Mouse (Mus musculus) liver, embryonic 16.5 days (tissue): ENCODE results near the gene Mrpl9. TPM values are rescaled to one million over a fixed set of nuclear protein-coding genes. Genes with fewer than 3 reads are reported as not detected.

Experiments used
- ATAC-seq: fragments of 200-750 bp; cut with Nextera tagmentation; 2 replicates; pipeline ENCODE4 v1.8.0; 2017; ENCODE audit warnings: low read depth, mild to moderate bottlenecking, moderate number of reproducible peaks, moderate library complexity
- H3K27ac ChIP-seq: fragments of 300-500 bp; sonication (generic); 2 replicates; pipeline ENCODE4 v1.5.1; 2014; ENCODE audit warnings: mild to moderate bottlenecking, low read length
- H3K27me3 ChIP-seq: fragments of 300-500 bp; sonication (generic); 2 replicates; pipeline ENCODE4 v1.6.1; 2014; ENCODE audit warnings: low read depth, low read length, mixed read lengths; ENCODE audit not compliant: control insufficient read depth, insufficient read depth
- H3K36me3 ChIP-seq: fragments of 300-500 bp; sonication (generic); 2 replicates; pipeline ENCODE4 v1.6.1; 2014; ENCODE audit warnings: mild to moderate bottlenecking; ENCODE audit not compliant: control insufficient read depth, insufficient read depth
- H3K4me1 ChIP-seq: fragments of 300-500 bp; sonication (generic); 2 replicates; pipeline ENCODE4 v1.6.1; 2014; ENCODE audit warnings: low read depth, low read length, mixed read lengths; ENCODE audit not compliant: control insufficient read depth
- H3K4me2 ChIP-seq: fragments of 300-500 bp; sonication (generic); 2 replicates; pipeline ENCODE4 v1.6.1; 2014; ENCODE audit warnings: low read depth, low read length, mixed read lengths
- H3K4me3 ChIP-seq: fragments of 300-500 bp; sonication (generic); 2 replicates; pipeline ENCODE4 v1.5.1; 2014; ENCODE audit warnings: low read depth, mild to moderate bottlenecking, low read length
- H3K9ac ChIP-seq: fragments of 300-500 bp; sonication (generic); 2 replicates; pipeline ENCODE4 v1.6.1; 2014; ENCODE audit warnings: low read depth, low read length
- H3K9me3 ChIP-seq: fragments of 300-500 bp; sonication (generic); replicated peaks from 2 replicates; pipeline ENCODE4 v1.6.1; 2016; ENCODE audit warnings: low read length; ENCODE audit not compliant: control insufficient read depth
- WGBS: fragments of 180-500 bp; shearing (Covaris S2); extraction: QIAGEN DNeasy Blood & Tissue Kit; methylation state at CpG from one replicate; pipeline ENCODE4 v1.1.7; 2014; ENCODE audit not compliant: insufficient replicate concordance; 5-methylcytosine and 5-hydroxymethylcytosine counted together
- polyA plus RNA-seq: library from polyadenylated mRNA; unstranded; fragments of >200 nt; fragmentation: Nextera tagmentation; extraction: Ambion mirVana; gene quantifications from 2 replicates; pipeline ENCODE4 v1.2.1, GENCODE M21; 2015

Mrpl9 gene
- polyA plus RNA-seq, 1 experiment from 2014 or later: 33.8 TPM

DNA sequence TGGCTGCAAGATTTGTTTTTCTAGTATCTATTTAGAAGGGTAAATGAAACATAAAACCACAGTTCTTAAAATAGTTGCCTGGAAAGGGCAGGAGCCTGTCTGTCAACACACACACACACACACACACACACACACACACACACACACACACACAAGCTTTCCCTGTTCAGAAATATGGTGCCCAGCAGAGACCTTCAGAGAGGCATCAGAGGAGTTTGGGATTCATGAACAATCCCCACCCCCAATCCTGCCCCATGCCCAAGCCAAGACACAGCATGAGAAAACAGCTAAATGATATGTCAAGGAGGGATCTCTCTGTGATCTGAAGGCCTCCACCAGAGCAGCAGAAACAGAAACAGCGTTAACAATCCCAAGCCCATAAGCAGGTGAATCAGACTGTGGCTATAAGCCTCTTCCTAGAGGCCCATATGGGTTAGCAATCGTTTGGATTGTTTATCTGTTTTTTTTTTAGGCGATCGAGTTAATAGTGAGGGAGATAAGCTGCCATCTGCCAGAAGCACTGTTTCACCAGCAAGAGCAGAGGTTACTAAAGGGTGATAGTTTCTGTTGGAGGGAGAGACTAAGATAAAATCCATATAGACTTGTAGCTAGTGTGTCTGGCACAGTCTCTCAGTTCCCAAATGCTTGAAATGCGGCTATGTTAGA is 30.6 kb downstream of the Mrpl9 start:
- H3K4me1 ChIP-seq: no peaks in the 10 kb centered on the region; the same call in none of the 2 replicates
- no peaks in the 10 kb centered on the region for H3K9me3 ChIP-seq
- peaks cover 7% of the 10 kb centered on the region for H3K27me3 ChIP-seq
- ATAC-seq: no peak
- H3K27ac ChIP-seq: no peak overlapping the region
- no peak overlapping the region for H3K4me2 ChIP-seq
- H3K9ac ChIP-seq: no peak overlapping the region
- H3K4me3 ChIP-seq: no peak overlapping the region
- H3K36me3 ChIP-seq: no peaks in the 10 kb centered on the region
- WGBS: 33% methylated on average over 5 of the region's 5 CpGs

DNA sequence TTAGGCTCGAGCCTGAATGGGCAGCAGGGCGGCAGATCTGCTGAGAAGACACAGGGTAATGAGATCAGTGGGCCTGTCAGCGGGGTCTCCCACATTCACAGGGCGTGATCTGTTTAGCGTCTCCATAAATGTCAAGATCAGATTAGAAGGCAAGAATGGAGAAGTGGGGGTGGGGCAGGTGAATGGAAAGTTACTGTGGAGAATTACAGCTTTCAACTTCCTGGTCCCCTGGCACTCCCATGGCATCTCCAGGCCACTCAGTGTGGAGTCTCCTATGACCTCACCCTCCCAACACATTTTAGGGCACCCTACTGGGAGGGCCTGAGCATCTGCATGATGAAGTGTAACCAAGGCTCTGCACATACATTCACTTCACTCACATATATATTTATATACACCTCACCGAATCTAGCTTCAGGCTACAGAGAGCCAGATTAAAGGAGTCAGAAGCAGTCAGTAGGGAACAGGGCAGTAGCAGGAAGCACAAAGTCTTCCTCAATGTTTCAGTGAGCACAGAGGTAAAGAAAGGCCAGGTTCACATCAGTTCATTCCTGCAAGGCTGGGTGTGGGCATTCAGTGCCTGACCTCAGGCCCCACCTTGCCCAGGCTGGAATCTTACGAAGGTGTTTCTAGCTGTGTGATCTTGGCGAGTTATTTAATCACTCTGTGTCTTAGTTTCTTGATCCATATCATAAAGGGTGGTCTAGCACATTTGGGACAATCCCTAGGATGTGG is 33.4 kb downstream of the Mrpl9 start:
- H3K4me1 ChIP-seq: no peaks in the 10 kb centered on the region; the same call in none of the 2 replicates
- 37% methylated on average over 8 of the region's 8 CpGs for WGBS
- H3K27me3 ChIP-seq: peaks cover 33% of the 10 kb centered on the region
- ATAC-seq: no peak
- no peak overlapping the region for H3K27ac ChIP-seq
- no peak overlapping the region for H3K9ac ChIP-seq
- no peaks in the 10 kb centered on the region for H3K9me3 ChIP-seq
- H3K36me3 ChIP-seq: no peaks in the 10 kb centered on the region
- no peak overlapping the region for H3K4me3 ChIP-seq
- no peak overlapping the region for H3K4me2 ChIP-seq

DNA sequence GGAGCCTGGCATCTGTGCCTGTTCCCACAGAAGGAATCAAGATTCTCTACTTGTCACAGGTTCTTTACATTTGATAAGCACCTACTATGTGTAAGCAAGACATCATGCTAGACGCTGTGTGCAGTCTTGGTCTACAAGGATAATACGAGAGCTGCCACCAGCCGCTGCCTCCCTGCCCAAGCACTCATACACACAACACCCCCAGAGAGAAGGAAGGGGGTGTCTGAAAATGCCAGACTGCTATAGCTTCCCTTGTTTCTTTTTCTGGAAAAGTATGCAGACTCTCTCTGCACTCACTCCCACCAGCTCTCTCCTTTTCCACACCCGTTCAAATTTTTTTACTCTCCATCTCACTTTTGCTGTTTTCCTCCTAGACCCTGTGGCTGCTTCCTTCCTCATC is 34.3 kb downstream of the Mrpl9 start:
- Histone ChIP-seq H3K4me3 (no peak overlapping the region), H3K27ac (no peak overlapping the region)
- 57% methylated on average over 4 of the region's 4 CpGs for WGBS

DNA sequence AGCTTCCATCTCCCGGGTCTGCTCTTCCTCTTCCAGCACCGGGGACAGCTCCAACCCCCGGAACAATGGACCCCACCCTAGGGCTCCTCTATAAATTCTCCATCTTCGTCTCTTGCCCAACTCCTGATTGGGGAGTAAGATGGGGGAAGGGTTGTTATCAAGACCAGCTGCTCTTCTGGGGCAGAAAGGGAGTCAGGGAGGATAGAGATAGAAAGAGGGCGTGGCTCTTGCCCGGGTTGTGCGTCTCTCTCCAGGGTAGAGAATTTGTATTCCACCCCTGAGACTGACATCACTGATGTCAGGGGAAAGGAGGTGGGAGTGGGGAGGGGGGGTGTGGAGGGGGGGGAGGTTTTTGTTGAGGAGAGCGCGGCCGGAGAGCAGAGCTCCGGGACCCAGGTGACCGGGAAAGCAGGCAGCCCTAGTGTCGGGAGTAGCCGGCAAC is 34.9 kb downstream of the Mrpl9 start, which contains the start of gene Celf3:
TSS of gene Celf3 (plus strand) at position 315 of the 442 bp plus-strand sequence.
- 6% methylated on average over 14 of the region's 14 CpGs for WGBS
- H3K36me3 ChIP-seq: no peaks in the 10 kb centered on the region
- peaks cover 30% of the 10 kb centered on the region for H3K27me3 ChIP-seq
- no peak within 1 kb of the TSS for H3K4me3 ChIP-seq
- no peaks in the 10 kb centered on the region for H3K9me3 ChIP-seq
- ATAC-seq: peak; percentile 60
- no peak within 1 kb of the TSS for H3K9ac ChIP-seq
- H3K4me1 ChIP-seq: no peaks in the 10 kb centered on the region; the same call in 1 of the 2 replicates
- no peak within 1 kb of the TSS for H3K27ac ChIP-seq
- H3K4me2 ChIP-seq: no peak within 1 kb of the TSS; the same call in 1 of the 2 replicates

More for the DNA sequence above, 34.3 kb downstream of the Mrpl9 start:
- Histone ChIP-seq H3K27me3 (peaks cover 32% of the 10 kb centered on the region), H3K4me1 (no peaks in the 10 kb centered on the region; the same call in none of the 2 replicates), H3K36me3 (no peaks in the 10 kb centered on the region), H3K9ac (no peak overlapping the region), H3K4me2 (no peak overlapping the region), H3K9me3 (no peaks in the 10 kb centered on the region)
- no peak for ATAC-seq

DNA sequence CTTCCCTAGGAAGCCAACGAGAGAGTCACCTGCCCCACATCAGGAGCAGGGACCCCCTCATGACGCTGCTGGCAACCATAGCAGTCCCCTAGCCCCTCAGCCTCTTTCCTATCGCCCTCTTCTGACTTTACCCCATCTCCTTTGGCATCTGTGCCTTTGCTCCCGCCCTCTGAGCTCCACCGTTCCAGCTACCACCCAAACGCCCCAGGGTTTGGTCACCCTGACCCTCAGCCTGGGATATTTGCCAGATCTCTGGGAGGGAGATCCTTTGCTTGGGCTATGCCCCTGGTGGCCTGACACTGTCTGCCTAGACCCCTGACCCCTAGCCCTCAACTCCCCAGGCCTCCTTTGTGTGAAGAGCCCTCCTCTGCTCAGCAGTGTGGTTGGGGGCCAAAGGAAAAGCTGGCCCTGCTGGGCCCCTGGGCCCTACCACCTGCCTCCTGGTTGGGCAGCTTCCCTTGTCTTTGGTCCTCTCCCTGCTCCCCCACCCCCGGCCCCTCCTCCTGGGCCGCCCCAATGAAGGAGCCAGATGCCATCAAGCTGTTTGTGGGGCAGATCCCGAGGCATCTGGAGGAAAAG is 35.6 kb downstream of the Mrpl9 start:
- WGBS: 15% methylated on average over 9 of the region's 9 CpGs
- no peaks in the 10 kb centered on the region for H3K9me3 ChIP-seq
- no peaks in the 10 kb centered on the region for H3K36me3 ChIP-seq
- no peak overlapping the region for H3K9ac ChIP-seq
- no peak overlapping the region for H3K4me3 ChIP-seq
- no peaks in the 10 kb centered on the region; the same call in 1 of the 2 replicates for H3K4me1 ChIP-seq
- H3K27me3 ChIP-seq: peaks cover 30% of the 10 kb centered on the region
- H3K4me2 ChIP-seq: no peak overlapping the region; the same call in 1 of the 2 replicates
- no peak for ATAC-seq
- H3K27ac ChIP-seq: no peak overlapping the region

DNA sequence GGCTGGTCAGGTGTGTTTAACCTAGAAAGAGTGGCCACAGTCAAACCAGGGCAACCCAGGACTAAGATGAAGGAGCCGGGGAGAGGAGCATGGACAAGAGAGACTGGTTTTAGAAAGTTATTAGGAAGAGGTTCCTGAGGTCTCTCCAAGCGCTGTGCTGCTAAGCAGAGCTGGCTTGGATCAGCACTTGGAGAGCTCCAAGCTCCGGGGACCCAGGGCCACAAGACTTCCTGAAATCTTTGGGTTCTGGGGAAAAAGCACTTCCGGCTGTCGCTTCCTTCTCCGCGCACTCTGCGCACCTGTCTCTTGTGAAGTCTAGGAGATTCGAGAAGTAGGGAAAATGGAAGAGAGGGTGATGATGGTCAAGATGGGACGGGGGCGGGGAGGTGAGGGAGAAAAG is 36.4 kb downstream of the Mrpl9 start:
- Histone ChIP-seq H3K27me3 (peaks cover 30% of the 10 kb centered on the region), H3K9me3 (no peaks in the 10 kb centered on the region), H3K27ac (no peak overlapping the region), H3K4me3 (no peak overlapping the region), H3K9ac (no peak overlapping the region), H3K36me3 (no peaks in the 10 kb centered on the region), H3K4me2 (no peak overlapping the region), H3K4me1 (no peaks in the 10 kb centered on the region; the same call in 1 of the 2 replicates)
- ATAC-seq: no peak
- 5% methylated on average over 11 of the region's 11 CpGs for WGBS

DNA sequence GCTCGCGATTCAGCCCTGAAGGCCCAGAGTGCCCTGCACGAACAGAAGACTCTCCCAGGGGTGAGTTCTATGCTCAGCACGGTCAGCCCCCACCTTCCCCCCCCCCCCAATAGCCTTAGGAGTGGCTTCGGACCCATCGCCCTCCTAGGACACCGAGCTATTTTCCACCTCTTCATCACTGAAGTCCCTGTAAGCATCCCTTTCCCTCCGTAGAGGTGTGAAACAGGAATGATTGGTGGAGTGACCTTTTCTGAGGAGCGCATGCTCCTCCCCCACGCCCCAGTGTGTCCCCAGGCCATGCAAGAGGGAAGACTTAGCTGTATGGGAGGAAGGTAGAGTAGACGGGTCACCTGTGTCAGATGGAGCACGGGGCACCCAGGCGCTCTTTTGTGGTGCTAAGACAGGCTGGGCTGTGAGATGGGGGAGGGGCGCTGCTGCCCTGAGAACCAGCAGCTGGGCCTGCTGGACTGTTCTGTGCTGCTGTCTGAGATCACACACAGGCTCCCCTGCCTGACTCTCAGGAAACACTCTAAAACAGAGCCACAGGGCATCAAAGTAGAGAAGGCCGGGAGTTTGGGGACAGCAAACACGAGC is 37.3 kb downstream of the Mrpl9 start, which contains the start of gene Riiad1:
TSS of gene Riiad1 (minus strand) at position 51 of the 594 bp plus-strand sequence.
- no peak for ATAC-seq
- Histone ChIP-seq H3K9ac (no peak within 1 kb of the TSS), H3K4me1 (no peaks in the 10 kb centered on the region; the same call in 1 of the 2 replicates), H3K27me3 (peaks cover 30% of the 10 kb centered on the region), H3K9me3 (no peaks in the 10 kb centered on the region), H3K27ac (no peak within 1 kb of the TSS), H3K4me3 (no peak within 1 kb of the TSS), H3K36me3 (no peaks in the 10 kb centered on the region), H3K4me2 (no peak within 1 kb of the TSS)
- WGBS: 14% methylated on average over 16 of the region's 16 CpGs

DNA sequence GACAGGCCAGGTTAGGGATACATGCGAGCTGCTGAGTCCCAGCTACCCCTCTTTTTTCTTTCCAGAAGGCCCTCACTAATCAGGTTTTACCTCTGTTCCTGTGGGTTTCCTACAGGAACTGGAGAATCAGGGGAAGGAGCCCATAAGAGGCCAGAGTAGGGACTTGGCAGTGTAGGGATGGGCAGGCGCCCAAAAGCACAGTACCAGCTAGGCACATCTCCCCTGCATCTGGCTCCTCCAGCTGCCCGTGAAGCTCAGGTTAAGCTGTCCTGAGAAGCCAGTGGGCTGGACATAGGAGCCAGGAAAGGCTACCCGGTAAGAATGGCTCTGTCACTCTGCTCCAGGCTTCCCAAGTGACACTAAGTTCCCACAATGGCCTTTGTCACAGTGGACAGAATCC is 38.3 kb downstream of the Mrpl9 start:
- 46% methylated on average over 4 of the region's 4 CpGs for WGBS
- Histone ChIP-seq H3K36me3 (no peaks in the 10 kb centered on the region), H3K4me3 (no peak overlapping the region), H3K4me2 (no peak overlapping the region), H3K27ac (no peak overlapping the region), H3K9ac (no peak overlapping the region), H3K27me3 (peaks cover 30% of the 10 kb centered on the region), H3K9me3 (no peaks in the 10 kb centered on the region), H3K4me1 (no peaks in the 10 kb centered on the region; the same call in 1 of the 2 replicates)
- no peak for ATAC-seq
